Mouse (Mus musculus) liver, postnatal 0 days (tissue): Measurements from ENCODE around the gene Mpp1.

Experiments
- CTCF ChIP-seq: sonication (generic); IDR thresholded peaks from 2 replicates; pipeline ENCODE4 v1.5.1; 2016; ENCODE audit warnings: antibody characterized with exemption, low read depth
- EP300 ChIP-seq: IDR thresholded peaks from 2 replicates; pipeline ENCODE4 v1.6.1; 2016; ENCODE audit warnings: antibody characterized with exemption, low read depth, mild to moderate bottlenecking

GRCm38 (mm10) chrX:75130467-75131160 lies at the start of gene Mpp1:
- no peak for TF ChIP-seq CTCF
- no peak for TF ChIP-seq EP300
